Comparison of ENCODE assay signal across 28 mouse cellular contexts in genomic region chr17:30308317-30308716, GRCm38 (mm10).
A peak's percentile ranks its signal among the peaks of the same experiment; 100 is the strongest.
DNase-seq lines count a peak whose midpoint lies in the region; ATAC-seq and TF ChIP-seq lines count a peak whose summit lies in the region.
"Had no signal": no experiment of that assay in that cellular context is flagged by ENCODE, and none has a peak within 500 bp of the region (broad histone marks: within the 10 kb centered on the region; RNA-seq: fewer than 3 reads in every experiment).

No protein-coding gene starts in this region.

- H3K9me3 ChIP-seq in forebrain, embryonic 15.5 days = no peaks in the 10 kb centered on the region
- H3K9me3 ChIP-seq in forebrain, embryonic 16.5 days (ENCODE audit: control insufficient read depth, low read length) = no peaks in the 10 kb centered on the region
- H3K9me3 ChIP-seq in hindbrain, embryonic 12.5 days (replicated peaks) = no peaks in the 10 kb centered on the region
- H3K9me3 ChIP-seq in hindbrain, postnatal 0 days (ENCODE audit: low read length) = no peaks in the 10 kb centered on the region
- no peaks in the 10 kb centered on the region for H3K9me3 ChIP-seq in midbrain, embryonic 16.5 days (replicated peaks; ENCODE audit: control insufficient read depth, low read length, poor library complexity, severe bottlenecking)
- no peaks in the 10 kb centered on the region for H3K9me3 ChIP-seq in midbrain, embryonic 10.5 days (replicated peaks)
- H3K9me3 ChIP-seq in hindbrain, embryonic 15.5 days = no peaks in the 10 kb centered on the region
- H3K9me3 ChIP-seq: embryonic facial prominence, embryonic 15.5 days; neural tube, embryonic 15.5 days had no signal

- TF ChIP-seq CTCF in hindbrain, postnatal 0 days (IDR thresholded peaks at IDR 0.05; ENCODE audit: low read depth) = no peak

- 0 out of 2 replicates have a peak overlapping the region, but pooled peaks have one; percentile 11 for H3K27ac ChIP-seq in forebrain, embryonic 15.5 days (replicated peaks)
- no peak overlapping the region for H3K27ac ChIP-seq in forebrain, embryonic 16.5 days (ENCODE audit: low read length)
- H3K27ac ChIP-seq in hindbrain, embryonic 12.5 days = peak overlapping the region; percentile 9; the same call in 1 of the 2 replicates
- H3K27ac ChIP-seq in hindbrain, postnatal 0 days = no peak overlapping the region; the same call in 1 of the 2 replicates
- H3K27ac ChIP-seq in midbrain, embryonic 16.5 days (ENCODE audit: low read length) = peak overlapping the region; percentile 24; the same call in 1 of the 2 replicates
- no peak overlapping the region for H3K27ac ChIP-seq in midbrain, embryonic 10.5 days (replicated peaks)
- peak overlapping the region; percentile 40; the same call in 1 of the 2 replicates for H3K27ac ChIP-seq in hindbrain, embryonic 15.5 days (replicated peaks)
- H3K27ac ChIP-seq: embryonic facial prominence, embryonic 15.5 days; kidney, postnatal 0 days; liver, embryonic 14.5 days; neural tube, embryonic 15.5 days had no signal

- 86% methylated on average over 13 of the region's 13 CpGs for WGBS in forebrain, embryonic 15.5 days
- 85% methylated on average over 13 of the region's 13 CpGs for WGBS in forebrain, embryonic 16.5 days
- 82% methylated on average over 13 of the region's 13 CpGs for WGBS in hindbrain, embryonic 12.5 days
- 75% methylated on average over 13 of the region's 13 CpGs for WGBS in hindbrain, postnatal 0 days
- 79% methylated on average over 13 of the region's 13 CpGs for WGBS in midbrain, embryonic 16.5 days
- 91% methylated on average over 13 of the region's 13 CpGs for WGBS in midbrain, embryonic 10.5 days
- WGBS in hindbrain, embryonic 15.5 days = 83% methylated on average over 13 of the region's 13 CpGs

- no peak overlapping the region for H3K4me3 ChIP-seq in forebrain, embryonic 15.5 days
- no peak overlapping the region for H3K4me3 ChIP-seq in forebrain, embryonic 16.5 days (replicated peaks; ENCODE audit: low read length)
- H3K4me3 ChIP-seq in hindbrain, embryonic 12.5 days = no peak overlapping the region
- no peak overlapping the region for H3K4me3 ChIP-seq in hindbrain, postnatal 0 days (ENCODE audit: low read length)
- no peak overlapping the region for H3K4me3 ChIP-seq in midbrain, embryonic 16.5 days (ENCODE audit: low read depth, low read length)
- no peak overlapping the region for H3K4me3 ChIP-seq in midbrain, embryonic 10.5 days
- H3K4me3 ChIP-seq in hindbrain, embryonic 15.5 days = no peak overlapping the region
- H3K4me3 ChIP-seq: embryonic facial prominence, embryonic 15.5 days; neural tube, embryonic 15.5 days had no signal

- no peak for ATAC-seq in forebrain, embryonic 15.5 days (replicated peaks)
- no peak for ATAC-seq in forebrain, embryonic 16.5 days
- ATAC-seq in hindbrain, embryonic 12.5 days (ENCODE audit: low FRiP score) = no peak
- ATAC-seq in hindbrain, postnatal 0 days = no peak
- no peak for ATAC-seq in midbrain, embryonic 16.5 days
- ATAC-seq in hindbrain, embryonic 15.5 days (ENCODE audit: low FRiP score, low read depth) = no peak
- ATAC-seq: intestine, embryonic 16.5 days; Patski had no signal

- no peak overlapping the region for H3K9ac ChIP-seq in forebrain, embryonic 15.5 days (replicated peaks)
- no peak overlapping the region for H3K9ac ChIP-seq in forebrain, embryonic 16.5 days (replicated peaks; ENCODE audit: low read depth, low read length)
- H3K9ac ChIP-seq in hindbrain, embryonic 12.5 days = no peak overlapping the region
- no peak overlapping the region for H3K9ac ChIP-seq in hindbrain, postnatal 0 days (replicated peaks; ENCODE audit: low read length)
- no peak overlapping the region for H3K9ac ChIP-seq in midbrain, embryonic 16.5 days (ENCODE audit: low read depth, low read length)
- H3K9ac ChIP-seq in hindbrain, embryonic 15.5 days = no peak overlapping the region
- H3K9ac ChIP-seq: embryonic facial prominence, embryonic 15.5 days; liver, embryonic 14.5 days; neural tube, embryonic 15.5 days had no signal

- peaks cover 20% of the 10 kb centered on the region for H3K4me1 ChIP-seq in forebrain, embryonic 15.5 days
- peaks cover 3% of the 10 kb centered on the region for H3K4me1 ChIP-seq in forebrain, embryonic 16.5 days (replicated peaks; ENCODE audit: control insufficient read depth, insufficient read depth, low read length)
- H3K4me1 ChIP-seq in hindbrain, embryonic 12.5 days = peaks cover 29% of the 10 kb centered on the region
- peaks cover 5% of the 10 kb centered on the region; the same call in 1 of the 2 replicates for H3K4me1 ChIP-seq in hindbrain, postnatal 0 days (ENCODE audit: insufficient read depth, low read length)
- peaks cover 32% of the 10 kb centered on the region for H3K4me1 ChIP-seq in midbrain, embryonic 16.5 days (ENCODE audit: control insufficient read depth, insufficient read depth, low read length)
- peaks cover 15% of the 10 kb centered on the region; the same call in 1 of the 2 replicates for H3K4me1 ChIP-seq in midbrain, embryonic 10.5 days
- H3K4me1 ChIP-seq in hindbrain, embryonic 15.5 days (replicated peaks) = peaks cover 38% of the 10 kb centered on the region
- H3K4me1 ChIP-seq: embryonic facial prominence, embryonic 15.5 days had no signal

- H3K27me3 ChIP-seq in forebrain, embryonic 15.5 days = no peaks in the 10 kb centered on the region
- no peaks in the 10 kb centered on the region for H3K27me3 ChIP-seq in forebrain, embryonic 16.5 days (replicated peaks; ENCODE audit: control insufficient read depth, insufficient read depth, low read length)
- no peaks in the 10 kb centered on the region for H3K27me3 ChIP-seq in hindbrain, embryonic 12.5 days
- no peaks in the 10 kb centered on the region for H3K27me3 ChIP-seq in hindbrain, postnatal 0 days (ENCODE audit: insufficient read depth, low read length)
- H3K27me3 ChIP-seq in midbrain, embryonic 16.5 days (ENCODE audit: control insufficient read depth, insufficient read depth, low read depth, low read length) = no peaks in the 10 kb centered on the region
- no peaks in the 10 kb centered on the region for H3K27me3 ChIP-seq in midbrain, embryonic 10.5 days (ENCODE audit: low read depth, poor library complexity, severe bottlenecking)
- no peaks in the 10 kb centered on the region for H3K27me3 ChIP-seq in hindbrain, embryonic 15.5 days
- H3K27me3 ChIP-seq: embryonic facial prominence, embryonic 15.5 days; neural tube, embryonic 15.5 days; Patski had no signal

- no peak for DNase-seq in hindbrain, postnatal 0 days (ENCODE audit: low spot score)
- DNase-seq in midbrain, embryonic 10.5 days (ENCODE audit: low spot score) = no peak
- DNase-seq in lung, postnatal 14 days = no peak
- DNase-seq: adrenal gland, postnatal 25 days; cerebellum, adult 18-20 months; cerebellum, postnatal 10 days; gastrocnemius, postnatal 25 days; heart, adult 18-20 months; heart, postnatal 14 days; kidney, adult 8-10 months; kidney, postnatal 4 days; liver; lung, adult 2 months; lung, postnatal 10 days; retina, postnatal 1 day; spleen, adult 18-20 months; thymus, postnatal 14 days had no signal

- no peaks in the 10 kb centered on the region for H3K36me3 ChIP-seq in forebrain, embryonic 15.5 days
- no peaks in the 10 kb centered on the region for H3K36me3 ChIP-seq in forebrain, embryonic 16.5 days (ENCODE audit: control insufficient read depth, insufficient read depth)
- no peaks in the 10 kb centered on the region for H3K36me3 ChIP-seq in hindbrain, embryonic 12.5 days
- no peaks in the 10 kb centered on the region for H3K36me3 ChIP-seq in hindbrain, postnatal 0 days (ENCODE audit: insufficient read depth, low read length)
- H3K36me3 ChIP-seq in midbrain, embryonic 16.5 days (ENCODE audit: control insufficient read depth, insufficient read depth, low read length) = no peaks in the 10 kb centered on the region
- no peaks in the 10 kb centered on the region for H3K36me3 ChIP-seq in midbrain, embryonic 10.5 days
- no peaks in the 10 kb centered on the region for H3K36me3 ChIP-seq in hindbrain, embryonic 15.5 days
- H3K36me3 ChIP-seq: embryonic facial prominence, embryonic 15.5 days; neural tube, embryonic 15.5 days had no signal

- H3K4me2 ChIP-seq in forebrain, embryonic 15.5 days (replicated peaks) = no peak overlapping the region
- no peak overlapping the region for H3K4me2 ChIP-seq in forebrain, embryonic 16.5 days (ENCODE audit: low read length)
- no peak overlapping the region for H3K4me2 ChIP-seq in hindbrain, embryonic 12.5 days (replicated peaks)
- H3K4me2 ChIP-seq in hindbrain, postnatal 0 days (ENCODE audit: low read depth, low read length) = no peak overlapping the region
- H3K4me2 ChIP-seq in midbrain, embryonic 16.5 days (ENCODE audit: low read length) = no peak overlapping the region
- H3K4me2 ChIP-seq in hindbrain, embryonic 15.5 days = no peak overlapping the region
- H3K4me2 ChIP-seq: embryonic facial prominence, embryonic 15.5 days; neural tube, embryonic 15.5 days had no signal

Comparison
In these comparisons a context has a peak if more than half of its experiments do, and no peak if none do; other contexts are left out.
1. H3K27ac ChIP-seq: peak in forebrain, embryonic 15.5 days (single experiment), hindbrain, embryonic 12.5 days (single experiment), midbrain, embryonic 16.5 days (single experiment) and hindbrain, embryonic 15.5 days (single experiment); none in forebrain, embryonic 16.5 days (single experiment), hindbrain, postnatal 0 days (single experiment) and midbrain, embryonic 10.5 days (single experiment).